Mouse (Mus musculus): Measurements from ENCODE around the gene Lmo1.

Lmo1 gene

DNA sequence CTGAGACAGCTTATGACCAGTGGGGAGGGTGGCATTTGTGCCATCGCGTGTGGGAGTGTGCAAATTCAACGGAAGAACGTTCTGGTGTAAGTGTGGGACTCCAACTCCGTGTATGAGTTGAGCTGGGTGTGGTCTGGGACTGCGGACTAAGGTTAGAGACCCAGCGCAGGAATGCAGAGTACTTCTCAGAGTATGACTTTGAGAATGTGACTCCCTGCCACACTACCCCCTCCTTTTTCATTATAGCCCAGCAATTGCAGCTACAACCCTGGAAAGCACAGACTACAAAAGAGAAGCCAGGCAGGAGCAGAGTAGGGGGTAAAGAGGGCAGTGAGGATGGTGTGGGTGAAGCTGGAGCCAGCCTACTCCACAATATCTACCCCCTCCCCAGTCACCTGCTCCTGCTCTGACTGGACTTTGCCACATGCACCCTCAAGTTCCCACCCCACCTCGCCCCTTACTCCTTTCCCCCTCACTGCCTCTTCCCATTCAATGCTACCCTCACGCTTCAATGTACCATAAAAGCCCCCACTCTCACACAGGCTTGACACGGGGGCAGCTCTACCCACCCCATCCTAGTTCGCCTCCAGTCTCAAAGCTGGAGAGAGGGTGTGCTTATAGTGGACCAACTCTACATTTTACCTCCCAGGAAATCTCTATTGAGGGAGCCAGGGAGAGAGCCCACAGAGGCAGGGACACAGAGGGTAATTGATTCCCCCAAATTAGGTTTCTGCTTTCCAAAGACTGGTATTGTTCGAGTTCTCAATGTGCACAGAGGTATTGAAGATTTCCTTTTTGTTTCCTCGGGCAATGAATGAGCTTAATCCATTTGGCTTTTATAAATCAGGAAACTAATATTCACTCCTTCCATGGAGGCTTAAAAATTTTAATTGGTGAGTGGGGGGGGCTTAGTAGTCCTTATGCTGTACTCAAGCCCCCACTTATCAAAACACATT, 941 bp upstream of the Lmo1 start:
- DNase-seq (ENCODE audit: low spot score in 2 of 2), result no peak

DNA sequence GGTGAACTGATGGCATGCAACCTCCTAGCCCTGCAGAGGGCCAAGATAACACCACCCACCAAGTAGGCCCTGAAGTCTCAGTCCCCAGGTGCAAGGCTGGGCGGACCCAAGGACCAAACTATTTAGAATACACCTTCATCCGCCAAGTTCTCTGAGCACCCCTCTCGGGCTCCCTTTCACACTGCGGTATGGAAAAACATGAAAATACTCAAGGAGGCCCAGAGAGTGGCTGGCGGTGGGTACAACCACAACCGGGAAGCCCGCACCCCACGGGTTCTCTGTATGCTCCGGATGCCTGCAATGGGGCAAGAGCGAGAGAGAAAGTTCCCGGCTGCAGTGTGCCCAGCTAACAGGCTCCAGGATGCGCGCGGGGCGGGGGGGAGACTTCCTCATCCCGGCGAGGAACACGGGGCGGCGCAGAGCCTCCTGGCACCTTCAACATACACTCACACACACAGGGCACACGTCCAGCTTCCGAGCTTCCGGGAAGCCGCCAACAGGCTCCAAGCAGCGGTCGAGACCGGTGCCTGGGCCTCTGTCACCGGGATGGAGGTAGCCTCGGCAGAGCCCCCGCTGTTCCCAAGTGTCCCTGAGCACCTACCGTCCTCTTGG, 564 bp downstream of the Lmo1 start:
- DNase-seq (ENCODE audit: low spot score in 2 of 2), result peak in 1 of 2 experiments; percentile 19

DNA sequence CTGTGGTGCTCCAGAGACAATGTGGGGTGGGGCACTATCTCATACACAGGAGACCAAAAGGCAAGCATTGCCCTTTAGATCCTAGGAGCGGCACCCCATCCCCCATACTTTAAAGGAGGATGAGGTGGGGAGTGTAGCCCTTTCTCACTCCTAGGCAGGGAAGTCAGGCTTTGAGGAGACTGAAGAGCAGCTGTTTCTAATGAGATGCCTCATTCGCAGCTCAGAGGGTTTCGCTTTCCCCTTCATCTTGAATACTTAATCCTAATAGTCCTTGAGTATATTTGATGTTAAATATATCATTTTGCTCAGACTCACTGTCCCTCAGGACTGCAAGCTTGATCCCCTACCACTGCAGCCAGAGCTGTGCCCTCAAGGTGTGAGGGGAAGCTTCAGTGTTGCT, 3.1 kb downstream of the Lmo1 start:
- no peak for DNase-seq (ENCODE audit: low spot score in 2 of 2)

DNA sequence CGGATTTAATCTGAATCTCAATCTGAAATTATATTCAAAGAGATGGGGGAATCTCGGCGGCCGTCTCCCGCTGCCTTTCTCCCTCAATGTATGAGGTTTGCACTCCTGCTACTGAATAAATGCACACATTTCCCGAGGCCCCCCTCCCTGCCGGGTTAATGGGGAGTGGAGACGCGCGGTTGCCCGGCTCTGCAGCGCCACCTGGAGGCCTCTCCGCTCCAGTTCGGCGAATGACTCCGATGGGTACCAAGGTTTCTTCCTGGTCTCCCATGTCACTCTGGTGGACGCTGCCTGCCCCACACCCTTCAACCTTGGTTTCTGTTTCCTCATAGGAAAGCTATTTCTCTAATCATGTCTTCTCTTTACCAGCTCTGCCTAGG, 4.6 kb downstream of the Lmo1 start:
- DNase-seq (ENCODE audit: low spot score in 2 of 2), result peak; percentile 84 to 92

DNA sequence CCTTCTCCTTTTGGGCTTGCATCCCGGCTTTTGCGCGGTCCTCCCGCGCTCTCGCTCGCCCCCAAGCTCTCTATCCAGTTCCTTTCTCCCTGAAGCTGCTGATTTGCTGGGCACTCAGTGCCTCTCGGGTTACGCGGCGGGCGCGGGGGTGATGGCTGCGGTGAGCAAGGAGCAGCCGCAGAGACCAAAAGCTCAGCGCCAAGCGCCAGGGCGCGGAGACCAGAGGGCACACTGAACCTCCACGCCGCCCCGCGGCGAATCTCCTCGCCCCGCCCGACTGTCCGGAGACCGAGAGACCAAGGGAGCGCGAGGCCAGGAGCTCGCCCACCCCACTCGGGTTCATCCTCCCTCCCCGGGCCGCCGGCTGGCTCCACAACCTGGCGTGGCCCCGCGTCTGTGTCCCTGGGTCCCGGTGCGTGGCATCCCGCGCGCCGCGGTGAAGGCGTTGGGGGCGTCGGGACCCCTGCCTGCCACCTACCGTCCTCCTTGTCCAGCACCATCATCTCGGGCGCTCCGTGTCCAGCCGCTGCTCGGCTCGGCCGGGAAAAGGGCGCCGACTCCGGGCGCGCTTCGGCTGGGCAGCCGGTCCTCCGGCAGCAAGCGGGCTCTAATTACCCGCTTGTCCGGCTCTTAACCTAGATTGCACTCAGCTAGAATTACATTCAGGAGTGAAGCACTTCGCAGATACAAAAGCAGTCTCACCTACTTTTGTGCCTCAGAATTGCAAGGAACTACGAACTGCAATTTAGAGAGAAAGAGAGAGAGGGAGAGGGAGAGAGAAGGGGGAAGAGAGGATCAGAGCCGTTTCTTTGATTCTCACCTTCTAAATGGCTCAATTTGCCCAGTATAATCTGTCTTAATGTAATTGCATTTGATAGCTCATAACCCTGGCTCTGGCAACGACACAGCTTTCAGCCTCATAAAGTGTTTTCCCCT, 5.2 kb downstream of the Lmo1 start:
- peak in 1 of 2 experiments; percentile 14 for DNase-seq (ENCODE audit: low spot score in 2 of 2)

DNA sequence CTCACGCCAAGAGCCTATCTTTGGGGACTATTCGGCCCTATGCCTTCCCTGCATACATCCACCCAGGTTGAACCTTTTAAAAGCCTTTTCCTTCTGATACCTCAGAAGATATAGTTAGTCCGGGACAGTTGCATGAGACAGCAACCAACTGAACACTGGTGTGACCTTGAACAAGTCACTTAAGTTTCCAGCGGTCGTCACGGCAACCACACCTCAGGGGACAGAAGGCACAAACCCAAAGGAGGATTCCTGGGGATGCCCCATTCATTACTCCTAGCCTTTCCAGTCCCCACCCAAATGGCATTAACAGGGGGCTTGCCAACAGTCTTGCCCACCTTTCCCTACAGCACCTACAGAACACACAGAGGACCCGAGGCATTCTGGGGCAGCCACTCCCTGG, 6.3 kb downstream of the Lmo1 start:
- no peak for DNase-seq (ENCODE audit: low spot score in 2 of 2)

DNA sequence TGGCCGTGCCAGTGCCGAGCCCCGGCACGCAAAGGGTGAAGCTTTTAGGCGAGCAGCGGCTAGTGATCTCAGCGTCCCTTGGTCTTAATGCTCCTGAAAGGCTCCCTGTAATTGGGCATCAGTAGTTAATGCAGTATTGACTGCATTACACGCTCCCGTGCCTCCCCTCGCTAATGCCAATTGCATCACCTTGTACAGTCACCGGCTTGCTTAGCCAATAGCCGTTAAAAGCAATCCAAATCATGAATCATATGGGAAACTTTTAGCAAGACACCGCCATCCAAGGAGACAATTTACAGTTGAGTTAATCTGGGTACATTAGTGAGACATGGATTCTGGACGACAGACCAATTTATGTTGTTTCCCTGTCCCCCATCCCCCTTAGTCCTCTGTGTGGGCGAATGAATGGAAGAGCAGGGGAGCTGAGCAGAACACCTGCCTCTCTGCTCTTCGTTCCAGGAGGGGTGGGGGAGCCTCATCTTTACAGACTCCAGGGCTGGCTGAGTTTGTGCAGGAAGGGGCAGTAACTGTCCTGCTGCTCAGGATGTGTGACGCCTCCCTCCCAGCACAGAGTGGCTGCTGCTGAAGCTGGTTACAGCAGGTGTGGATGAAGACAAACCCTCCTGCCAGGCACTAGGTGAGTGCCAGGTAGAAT, 8.9 kb downstream of the Lmo1 start:
- DNase-seq (ENCODE audit: low spot score in 2 of 2), result no peak

DNA sequence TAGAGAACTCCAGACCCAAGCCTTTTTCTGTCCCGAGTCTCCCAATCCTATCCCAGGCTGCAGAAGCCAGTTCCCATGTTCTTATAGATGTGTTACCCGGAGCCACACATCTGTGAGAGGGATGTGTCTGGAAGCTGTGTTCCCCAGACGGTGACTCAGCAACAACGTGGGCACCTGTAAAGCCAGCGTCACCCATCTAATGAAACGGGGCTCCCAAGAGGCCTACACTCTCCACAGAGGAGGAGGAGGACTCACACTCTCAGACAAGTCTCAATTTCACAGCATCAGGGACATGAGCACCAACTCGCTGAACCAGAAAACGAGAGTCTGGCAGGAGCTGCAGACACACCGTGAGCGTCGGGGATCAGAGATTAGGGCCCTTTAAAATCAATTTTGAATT, 20.7 kb downstream of the Lmo1 start:
- DNase-seq (ENCODE audit: low spot score in 2 of 2), result no peak

DNA sequence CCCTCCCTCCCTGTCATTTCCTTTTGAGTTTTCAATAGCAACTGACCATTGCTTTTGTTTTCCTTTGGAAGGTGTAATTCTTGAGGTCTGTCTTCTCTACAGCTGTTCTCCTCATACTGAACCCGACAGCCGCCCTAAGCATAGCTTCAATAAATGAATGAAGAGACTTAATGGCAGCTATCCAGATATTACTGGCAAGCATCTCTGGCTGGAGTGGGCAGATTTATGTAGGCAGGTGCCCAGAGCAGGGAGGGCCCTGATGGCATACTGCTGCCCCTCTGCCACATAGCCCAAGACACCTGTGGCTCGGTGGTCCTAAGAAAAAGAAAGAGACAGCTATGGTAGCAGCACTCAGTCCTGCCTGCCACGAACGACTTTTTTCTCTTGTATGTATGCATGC, 21.5 kb downstream of the Lmo1 start:
- no peak for DNase-seq (ENCODE audit: low spot score in 2 of 2)

DNA sequence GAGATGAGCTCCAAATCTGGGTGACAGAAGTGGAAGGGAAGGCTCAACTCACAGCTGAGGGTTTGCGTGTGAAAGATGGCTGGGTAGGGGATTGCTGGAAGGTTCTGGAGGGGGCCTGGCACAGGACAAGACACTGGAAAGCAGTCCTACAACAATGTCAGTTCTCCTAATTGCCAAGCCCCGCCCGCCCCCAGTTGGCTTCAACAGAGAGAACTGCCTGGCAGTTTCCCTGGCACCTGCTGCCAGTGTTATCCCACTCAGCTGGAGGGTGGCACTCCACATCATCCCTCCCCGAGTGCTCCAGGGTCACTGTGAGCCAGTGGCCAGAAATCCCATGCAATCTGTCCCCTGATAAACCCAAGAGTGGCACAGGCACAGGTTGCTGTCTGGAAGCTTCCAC, 23.9 kb downstream of the Lmo1 start:
- no peak for DNase-seq (ENCODE audit: low spot score in 2 of 2)

DNA sequence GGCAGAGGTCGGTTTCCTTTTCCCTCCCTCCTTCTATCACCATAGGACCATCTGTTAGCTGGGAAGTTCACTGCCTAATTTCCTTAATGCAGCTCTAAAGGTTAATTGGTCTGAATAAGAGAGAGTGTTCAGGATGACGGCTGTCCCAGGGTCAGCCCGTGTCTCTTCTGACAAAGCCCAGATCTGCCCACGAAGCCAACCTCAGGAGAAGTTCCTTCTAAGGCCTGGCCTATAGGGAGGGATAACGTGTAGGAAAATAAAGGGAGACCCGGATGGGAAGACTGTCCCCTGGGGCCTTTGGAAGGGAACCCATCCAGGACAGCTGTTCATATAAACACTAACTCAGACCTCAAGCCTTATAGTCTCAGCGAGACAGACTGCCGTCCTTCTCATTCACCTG, 29.8 kb downstream of the Lmo1 start:
- no peak for DNase-seq (ENCODE audit: low spot score in 2 of 2)

DNA sequence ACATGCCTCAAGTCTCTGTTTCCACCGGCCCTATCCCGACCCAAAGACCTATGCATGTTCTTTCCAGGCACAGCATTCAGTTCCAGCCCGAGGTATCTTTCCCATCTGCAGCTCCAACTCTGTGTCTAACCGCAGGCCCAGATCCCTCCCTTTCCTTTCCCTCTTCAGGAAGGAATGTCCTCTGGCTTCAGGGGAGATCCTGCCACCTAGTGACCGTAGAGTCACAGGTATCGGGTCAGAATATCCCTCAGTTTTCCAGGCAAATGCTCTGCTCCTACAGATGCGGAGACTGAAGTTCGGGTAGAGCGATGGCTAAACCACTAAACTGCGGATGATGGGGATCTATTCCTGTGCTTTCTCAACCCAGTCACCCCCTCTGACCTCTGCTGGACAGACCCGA, 30.3 kb downstream of the Lmo1 start:
- DNase-seq (ENCODE audit: low spot score in 2 of 2), result no peak

DNA sequence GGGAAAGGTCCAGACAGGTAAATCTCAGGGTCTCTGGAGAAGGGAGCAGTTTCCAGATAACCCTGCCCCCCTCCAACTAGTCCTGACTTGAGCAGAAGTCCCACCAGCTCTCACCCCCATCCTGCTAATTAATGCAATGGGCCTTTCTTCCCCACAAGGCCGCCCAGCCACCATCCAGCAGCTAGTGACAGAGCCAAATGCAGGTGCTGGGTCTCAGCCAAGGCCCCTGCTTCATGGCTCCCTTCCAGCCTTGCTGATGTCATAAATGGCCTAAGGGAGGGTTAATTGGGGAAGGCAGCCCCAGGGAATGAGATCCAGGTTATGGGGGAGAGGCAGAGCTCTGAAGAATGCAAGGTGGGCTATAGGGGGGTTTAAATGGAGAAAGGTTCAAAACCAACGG, 32.4 kb downstream of the Lmo1 start:
- DNase-seq (ENCODE audit: low spot score in 2 of 2), result no peak

DNA sequence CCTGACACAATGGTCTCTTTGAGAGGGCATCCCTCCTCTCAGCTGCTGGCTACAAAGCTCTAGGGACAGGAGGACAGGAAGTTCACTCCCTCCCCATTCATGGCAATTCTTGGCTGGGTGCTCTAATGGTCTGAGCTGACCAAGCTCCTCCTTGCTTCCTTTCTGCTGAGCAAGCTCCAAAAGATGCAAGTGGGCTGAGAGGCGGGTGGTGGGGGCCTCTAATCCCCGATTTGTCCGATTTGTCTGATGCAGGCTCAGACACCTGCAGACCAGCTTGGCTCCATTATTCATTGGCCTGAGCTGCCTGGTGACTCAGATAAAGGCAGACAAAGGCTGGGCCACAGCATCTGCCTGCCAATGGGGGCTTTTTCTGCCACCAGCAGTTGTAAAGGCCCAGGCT, 33.3 kb downstream of the Lmo1 start:
- DNase-seq (ENCODE audit: low spot score in 2 of 2), result no peak

DNA sequence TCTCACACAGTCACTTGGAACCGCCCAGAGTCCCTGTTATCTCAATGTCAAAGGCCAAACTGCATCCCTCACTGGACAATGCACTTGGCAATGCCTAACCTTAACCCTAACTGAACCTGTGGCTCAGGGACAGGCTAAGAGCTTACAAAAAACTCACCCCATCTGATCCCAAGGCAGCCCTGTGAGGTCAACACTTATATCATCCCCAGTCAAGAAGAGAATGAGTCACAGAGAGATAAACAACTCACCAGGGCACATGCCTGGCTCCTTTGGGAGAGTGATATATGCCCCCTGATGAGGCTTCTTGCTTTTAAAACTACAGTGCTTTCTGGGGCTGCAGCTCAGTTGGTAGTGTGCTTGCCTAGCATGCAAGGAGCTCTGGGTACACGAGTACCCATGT, 34.0 kb downstream of the Lmo1 start:
- DNase-seq (ENCODE audit: low spot score in 2 of 2), result no peak

DNA sequence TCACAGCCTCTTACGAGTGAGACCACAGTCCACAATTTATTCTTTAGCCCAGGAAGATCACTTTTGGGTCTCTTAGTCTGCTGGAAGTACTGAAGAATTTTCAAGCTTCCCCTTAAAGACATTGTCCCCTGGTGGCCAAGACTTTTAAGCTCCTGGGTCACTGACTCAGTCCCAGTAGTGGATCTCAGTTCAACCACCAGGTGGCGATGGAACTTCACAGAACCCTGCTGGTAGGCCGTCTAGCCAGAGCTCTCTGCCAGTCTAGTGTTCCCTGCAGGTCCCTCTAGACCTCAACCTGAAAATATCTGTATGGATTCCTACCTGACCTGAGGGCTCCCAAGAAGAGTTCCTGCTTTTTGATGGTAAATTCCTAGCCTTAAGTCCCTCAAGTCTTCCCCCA, 35.6 kb downstream of the Lmo1 start:
- DNase-seq (ENCODE audit: low spot score in 2 of 2), result peak; percentile 84 to 85

DNA sequence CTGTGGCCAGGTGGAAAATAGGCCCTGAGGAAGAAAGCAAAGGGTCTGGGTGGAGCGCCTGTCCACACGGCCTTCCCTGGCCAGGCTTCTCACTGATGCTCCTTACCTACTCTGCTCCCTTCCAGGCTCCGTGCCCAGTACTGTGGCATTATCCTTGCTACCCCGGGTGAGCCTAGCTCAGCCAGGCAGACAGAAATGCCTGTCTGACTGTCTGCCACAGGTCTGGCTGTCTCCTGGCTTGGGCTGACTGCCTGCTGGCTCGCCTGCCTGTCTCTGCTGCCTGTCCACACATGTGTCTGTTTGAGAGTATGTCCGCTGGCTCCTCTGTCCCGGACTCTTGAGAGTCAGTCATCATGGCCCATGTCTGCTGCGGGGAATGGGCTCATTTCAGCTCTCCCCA, 37.6 kb downstream of the Lmo1 start:
- no peak for DNase-seq (ENCODE audit: low spot score in 2 of 2)

DNA sequence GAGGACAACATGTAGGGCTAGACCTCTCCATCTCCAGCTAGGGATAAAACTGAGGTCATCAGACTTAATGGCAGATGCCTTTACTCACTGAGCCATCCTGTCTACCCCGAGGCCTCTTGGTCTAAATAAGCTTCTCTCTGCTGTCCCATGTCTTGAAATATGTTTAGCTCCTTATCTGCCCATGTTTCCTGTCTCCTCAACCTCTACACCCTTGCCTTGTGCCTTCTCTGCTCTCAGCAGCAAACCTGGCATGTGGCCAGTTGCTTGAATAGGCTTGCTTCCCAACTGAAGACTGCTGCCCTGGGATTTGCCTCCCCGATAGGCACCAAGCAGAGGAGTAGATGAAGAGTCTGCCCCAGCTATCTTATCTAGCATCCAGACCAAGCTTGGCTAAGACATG, 43.4 kb downstream of the Lmo1 start:
- no peak for DNase-seq (ENCODE audit: low spot score in 2 of 2)

DNA sequence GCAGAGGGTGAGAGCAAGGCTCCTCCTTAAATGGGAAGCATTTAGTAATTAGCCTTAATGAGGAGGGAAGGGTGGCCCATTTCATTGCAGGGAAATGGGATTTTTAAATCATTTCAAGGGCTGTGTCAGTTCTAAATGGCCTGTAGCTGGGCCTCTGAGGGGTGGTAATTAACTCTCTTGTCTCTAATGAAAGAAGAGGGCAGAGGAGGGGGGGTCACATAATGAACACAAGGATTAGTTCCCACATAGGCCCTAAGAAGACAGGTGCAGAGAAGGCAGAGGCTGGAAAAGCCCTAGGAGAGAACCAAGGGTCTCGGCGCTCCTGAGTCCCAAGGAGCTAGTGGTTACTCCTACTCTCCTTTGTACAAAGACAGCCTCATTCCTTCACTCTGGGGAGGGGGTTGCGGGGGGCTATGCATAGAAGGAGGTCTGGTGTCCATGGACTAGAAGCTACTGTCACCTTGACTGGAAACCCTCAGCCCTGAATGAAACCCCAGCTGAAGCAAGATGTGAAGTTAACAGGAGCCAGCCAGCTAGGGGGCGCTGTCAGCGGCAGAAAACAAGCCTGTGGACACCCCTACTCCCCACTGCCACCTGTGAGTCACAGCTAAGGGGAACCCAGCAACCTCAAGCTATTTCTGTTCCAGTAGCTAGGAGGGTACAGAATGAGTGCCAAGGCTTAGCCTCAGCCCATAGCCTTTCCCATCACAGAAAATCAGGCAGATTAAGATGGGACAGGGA, 44.9 kb downstream of the Lmo1 start:
- no peak for DNase-seq (ENCODE audit: low spot score in 2 of 2)

DNA sequence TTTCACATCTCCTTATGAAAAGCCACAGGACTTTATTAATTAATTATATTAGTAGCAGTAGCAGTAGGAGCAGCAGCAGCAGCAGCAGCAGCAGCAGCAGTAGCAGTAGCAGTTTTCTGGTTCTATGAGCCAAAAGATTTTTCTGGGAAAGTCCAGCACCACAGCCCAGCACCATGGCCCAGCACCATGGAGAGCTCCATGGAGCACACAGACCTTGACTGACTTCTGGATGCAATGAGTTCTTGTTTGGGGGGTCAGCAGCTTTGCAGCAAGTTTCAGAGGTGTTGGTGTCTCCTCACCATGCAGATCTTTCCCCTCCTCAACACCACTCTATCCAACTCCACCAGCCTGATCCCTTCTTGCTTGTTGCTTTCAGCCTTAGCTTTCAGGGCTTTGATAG, 45.6 kb downstream of the Lmo1 start:
- no peak for DNase-seq (ENCODE audit: low spot score in 2 of 2)

DNA sequence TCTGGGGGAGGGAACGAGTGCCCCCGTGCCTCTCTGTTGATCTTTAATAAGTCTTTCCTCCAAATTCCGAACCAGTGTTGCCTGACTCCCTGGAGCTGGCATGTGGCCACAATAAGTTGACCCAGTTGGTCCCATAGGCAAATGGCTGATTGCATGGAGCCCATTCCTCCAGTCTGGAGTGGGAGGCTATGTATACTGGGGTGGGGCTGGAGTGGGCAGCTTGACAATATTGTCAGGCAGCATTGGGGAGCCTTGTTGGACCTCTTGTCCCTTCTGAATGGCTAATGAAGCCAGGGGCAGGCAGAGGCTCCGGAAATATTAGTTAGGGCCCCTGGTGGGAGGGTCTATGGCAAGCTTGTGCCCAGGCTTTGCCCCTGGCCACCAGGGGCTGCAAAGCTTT, 59.1 kb downstream of the Lmo1 start:
- no peak for DNase-seq (ENCODE audit: low spot score in 2 of 2)

Data from frontal cortex, postnatal 25 days (tissue).